Mouse (Mus musculus) brain, embryonic 18.5 days (tissue): Measurements from ENCODE around the gene Phf21b.
"Not testable (repeated sequence)": the region's sequence is repeated elsewhere in the genome, so short reads cannot be mapped to it uniquely, and the experiment has no call there.

Experiments used
- DNase-seq: peaks from one replicate; pipeline ENCODE4 v3.0.0-alpha.2; 2012; ENCODE audit warnings: low read depth, low spot score

Gene Phf21b

GRCm38 (mm10) chr15:84775421-84776174 is 80.3 kb downstream of the Phf21b start:
- no peak for DNase-seq

DNA sequence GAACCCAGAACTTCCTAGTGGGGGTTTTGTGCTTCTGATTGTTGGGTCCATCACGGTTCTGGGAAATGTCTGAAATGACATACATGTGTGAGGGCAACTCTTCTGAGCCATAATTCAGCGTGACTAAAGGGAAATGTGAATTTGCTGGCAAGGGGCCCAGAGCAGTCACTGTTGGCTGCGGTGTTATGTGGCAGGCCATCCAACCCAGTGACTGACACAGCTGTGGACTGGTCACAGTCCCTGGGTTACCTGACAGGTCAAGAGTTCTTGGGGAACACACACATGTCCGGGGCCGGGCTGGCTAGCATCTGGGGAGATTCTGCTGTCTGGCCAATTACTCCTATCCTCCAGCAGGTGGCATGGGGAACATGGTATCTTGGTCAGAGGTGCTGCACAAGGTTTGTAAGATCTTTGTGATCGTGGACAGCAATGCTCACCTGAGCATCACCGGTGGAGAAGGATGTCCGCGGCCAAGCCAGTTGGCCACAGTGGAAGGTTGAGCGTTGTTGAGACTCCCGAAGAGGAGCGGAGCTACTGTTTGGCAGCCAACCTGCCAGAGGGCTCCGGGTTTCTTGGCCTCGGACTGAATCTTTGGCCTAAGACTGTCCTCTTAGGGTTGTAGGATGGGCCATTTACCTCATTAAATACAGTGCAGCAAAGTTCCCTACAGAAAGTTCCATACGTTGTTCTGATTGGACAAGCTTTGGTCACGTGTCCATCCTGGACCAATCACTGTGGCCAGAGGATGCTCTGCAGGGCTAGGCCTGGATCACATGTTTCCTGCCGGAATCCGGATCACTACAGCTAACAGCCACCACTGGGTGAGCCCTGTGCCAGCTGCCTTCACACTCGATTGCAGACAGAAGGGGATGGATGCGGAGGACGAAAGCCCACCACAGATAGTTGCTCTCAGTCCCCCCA is 83.4 kb downstream of the Phf21b start:
- DNase-seq: no peak

DNA sequence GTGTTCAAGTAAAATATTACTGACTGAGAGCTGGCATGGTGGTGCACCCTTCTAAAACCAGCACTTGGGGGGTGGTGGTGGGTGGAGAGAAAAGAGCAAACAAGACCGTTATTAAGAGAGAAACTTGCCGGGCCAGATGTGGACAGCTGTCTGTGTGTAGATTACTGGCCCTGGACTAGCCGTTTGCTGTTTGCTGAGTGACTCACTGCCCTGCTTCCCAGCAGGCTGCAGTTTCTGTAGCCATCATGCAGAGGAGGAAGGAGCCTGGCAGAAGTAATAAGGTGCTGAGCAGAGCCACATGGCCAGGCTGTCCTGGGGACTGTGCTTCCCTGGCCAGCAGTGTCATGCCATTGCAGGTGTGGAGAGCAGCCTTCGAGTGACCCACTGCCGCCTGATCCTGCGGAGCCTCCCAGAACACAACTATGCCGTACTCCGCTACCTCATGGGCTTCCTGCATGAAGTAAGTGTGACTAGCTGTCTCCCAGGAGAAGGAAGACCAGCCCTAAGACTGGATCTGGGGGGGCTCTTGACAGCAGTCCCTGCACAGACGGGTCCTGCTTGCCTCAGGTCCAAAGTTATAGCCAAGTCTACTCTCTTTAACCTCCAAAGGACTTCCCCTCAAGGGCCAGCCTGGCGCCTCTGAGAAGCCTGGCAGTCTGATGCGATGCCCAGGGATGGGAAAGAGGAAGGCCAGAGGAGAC is 86.1 kb downstream of the Phf21b start:
- DNase-seq: no peak

- DNase-seq: not testable (repeated sequence)
These were observed 87.3 kb downstream of the Phf21b start for GRCm38 (mm10) chr15:84768531-84768930.

DNA sequence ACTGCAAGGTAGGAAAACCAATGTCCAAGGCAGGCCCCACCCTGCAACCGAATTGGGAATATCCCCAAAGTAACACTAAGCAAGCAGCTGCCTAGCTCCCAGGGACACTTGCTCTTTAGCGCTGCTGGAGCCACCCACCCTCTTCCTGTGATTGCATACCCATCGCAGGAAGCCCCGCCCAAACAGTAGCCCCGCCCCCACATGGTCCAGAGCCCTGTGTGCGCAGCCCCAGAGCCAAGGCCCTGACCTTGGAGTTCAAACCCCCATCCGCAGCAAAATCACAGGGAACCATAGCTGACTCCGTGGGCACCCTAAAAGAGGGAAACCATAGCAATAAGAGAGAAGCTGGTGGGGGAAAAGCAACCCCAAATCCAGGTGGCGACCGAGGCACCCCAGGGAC is 89.2 kb downstream of the Phf21b start:
- DNase-seq: no peak

DNA sequence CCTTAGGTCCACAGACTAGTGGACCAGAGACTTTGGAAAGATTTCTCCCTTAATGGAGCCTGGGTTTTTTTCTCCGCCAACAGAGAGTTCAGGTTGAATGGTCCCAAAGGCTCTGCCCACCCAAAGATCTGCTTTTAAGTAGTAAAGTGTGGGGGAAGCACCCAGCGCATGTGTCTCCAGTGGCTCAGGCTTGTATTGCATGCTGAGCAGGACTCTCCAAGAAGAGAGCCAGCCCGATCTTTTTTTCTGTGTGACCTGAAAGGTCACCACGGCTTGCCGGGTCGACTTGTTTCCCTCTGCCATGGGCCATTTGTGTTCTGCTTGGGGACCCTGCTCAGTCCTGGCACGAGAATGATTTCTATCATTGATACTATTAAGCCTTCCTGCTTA is 92.4 kb downstream of the Phf21b start:
- DNase-seq: no peak

- no peak for DNase-seq
These were observed 93.0 kb downstream of the Phf21b start for GRCm38 (mm10) chr15:84762712-84763422.

- no peak for DNase-seq
These were observed 97.4 kb downstream of the Phf21b start for GRCm38 (mm10) chr15:84758493-84758892.

GRCm38 (mm10) chr15:84756426-84756825 is 99.4 kb downstream of the Phf21b start:
- no peak for DNase-seq

DNA sequence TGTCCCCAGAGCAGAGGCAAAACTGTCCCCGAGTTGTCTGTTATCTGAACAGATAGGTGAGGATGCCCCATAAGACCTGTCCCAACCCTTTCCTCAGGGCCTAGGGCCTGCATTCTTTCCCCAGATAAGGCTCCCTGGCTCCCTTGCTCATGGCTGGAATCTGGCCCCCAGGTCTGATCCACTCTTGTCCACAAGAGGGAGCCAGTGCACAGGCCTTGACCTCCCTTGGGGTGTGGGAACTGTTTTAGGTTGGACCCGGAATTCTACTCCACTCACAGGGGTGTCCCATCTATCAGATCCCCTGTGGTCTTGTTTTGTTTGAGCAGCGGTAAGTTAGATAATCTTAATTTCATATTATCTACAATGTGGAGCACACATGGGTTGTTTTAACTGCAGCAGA is 100.9 kb downstream of the Phf21b start:
- DNase-seq: no peak

GRCm38 (mm10) chr15:84745831-84746230 is 110.0 kb downstream of the Phf21b start:
- no peak for DNase-seq

DNA sequence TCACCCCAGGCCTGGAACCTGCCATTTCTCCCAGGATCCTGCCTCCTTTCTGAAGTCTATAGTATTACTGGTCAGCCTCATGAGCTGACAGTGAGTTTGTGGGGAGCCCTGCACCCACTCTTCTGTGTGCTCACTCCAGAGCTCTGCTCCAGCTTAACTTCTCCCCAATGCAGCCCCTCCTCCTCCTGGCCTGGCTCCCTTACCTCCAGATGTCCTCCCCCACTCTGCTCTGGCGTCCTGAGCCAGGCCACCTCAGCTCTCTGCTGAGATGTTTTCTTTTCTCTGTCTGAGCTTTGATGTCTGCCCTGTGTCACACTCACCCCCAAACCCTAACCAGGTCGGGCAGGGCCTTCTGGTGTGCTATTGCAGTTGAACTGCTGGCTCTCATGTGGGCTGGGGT is 111.5 kb downstream of the Phf21b start:
- DNase-seq: no peak

- no peak for DNase-seq
These were observed 112.5 kb downstream of the Phf21b start for GRCm38 (mm10) chr15:84743347-84743746.

GRCm38 (mm10) chr15:84741573-84741972 is 114.3 kb downstream of the Phf21b start:
- DNase-seq: no peak

GRCm38 (mm10) chr15:84738246-84738645 is 117.6 kb downstream of the Phf21b start:
- DNase-seq: no peak

DNA sequence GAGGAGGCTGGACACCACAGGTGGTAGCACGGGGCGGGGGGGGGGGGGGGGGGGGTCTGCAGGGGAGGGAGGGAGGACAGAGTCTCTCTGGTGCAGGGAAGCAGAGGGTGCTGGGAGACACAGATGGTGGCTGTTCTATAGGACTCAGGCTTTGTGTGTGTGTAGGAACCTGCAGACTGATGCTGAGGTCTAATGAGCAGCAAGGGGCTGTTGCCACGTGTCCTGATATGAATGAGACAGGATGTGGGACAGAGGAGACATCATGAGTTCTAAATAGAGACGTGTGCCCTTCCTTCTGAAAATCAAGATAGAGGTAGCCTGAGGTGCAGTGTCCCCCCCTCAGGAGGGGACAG is 118.9 kb downstream of the Phf21b start:
- no peak for DNase-seq

DNA sequence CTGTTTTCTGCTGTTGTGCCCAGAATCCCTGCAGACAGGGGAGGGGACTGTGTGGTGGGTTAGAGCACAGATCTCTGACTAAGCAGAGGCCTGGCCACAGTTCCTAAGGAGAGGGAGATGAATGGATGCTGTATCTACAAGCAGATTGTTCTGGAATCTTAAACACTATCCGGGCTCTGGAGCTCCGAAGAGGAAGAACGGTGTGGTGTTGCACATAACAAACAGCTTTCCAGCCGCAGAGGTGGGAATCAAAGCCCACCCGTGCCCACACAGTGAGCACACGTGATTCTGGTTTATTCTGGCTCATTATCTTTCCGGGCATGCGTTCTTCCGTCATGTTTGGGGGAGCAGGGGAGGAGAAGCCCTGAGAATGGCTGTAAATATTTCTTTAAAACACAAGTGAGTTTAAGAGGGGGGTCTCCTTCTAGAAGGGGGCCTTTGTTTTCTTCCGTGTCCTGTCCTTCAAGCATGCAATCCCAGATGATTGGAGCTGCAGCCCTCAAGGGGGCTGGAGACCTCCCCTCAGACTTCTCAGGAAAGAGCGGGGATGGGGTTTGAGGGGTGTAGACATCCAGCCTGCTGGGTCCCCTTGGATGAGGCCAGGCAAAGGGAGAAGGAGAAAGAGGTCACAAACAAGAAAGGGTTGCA is 119.4 kb downstream of the Phf21b start:
- DNase-seq: no peak
